Comparison of ENCODE assay signal across 8 mouse cellular contexts in genomic region chr5:140857432-140858154, GRCm38 (mm10). TPM values are rescaled to one million over a fixed set of nuclear protein-coding genes. Genes with fewer than 3 reads are reported as not detected.
A peak's percentile ranks its signal among the peaks of the same experiment; 100 is the strongest.
DNase-seq lines count a peak whose midpoint lies in the region; ATAC-seq lines count a peak whose summit lies in the region.
"Had no signal": no experiment of that assay in that cellular context is flagged by ENCODE, and none has a peak within 500 bp of the region (broad histone marks: within the 10 kb centered on the region; RNA-seq: fewer than 3 reads in every experiment).

No protein-coding gene starts in this region.

- H3K4me3 ChIP-seq in heart, embryonic 11.5 days (ENCODE audit: low read depth, low read length): no peak overlapping the region

- H3K4me2 ChIP-seq in heart, embryonic 11.5 days: no peak overlapping the region
- H3K4me2 ChIP-seq: midbrain, embryonic 11.5 days had no signal

- WGBS in heart, embryonic 11.5 days (ENCODE audit: insufficient replicate concordance): 50% methylated on average over 8 of the region's 8 CpGs

- H3K9ac ChIP-seq in heart, embryonic 11.5 days (ENCODE audit: low read depth, low read length): no peak overlapping the region

- no peaks in the 10 kb centered on the region for H3K4me1 ChIP-seq in heart, embryonic 11.5 days (ENCODE audit: control insufficient read depth, insufficient read depth, low read length)

- no peaks in the 10 kb centered on the region for H3K27me3 ChIP-seq in heart, embryonic 11.5 days (ENCODE audit: control insufficient read depth, insufficient read depth, low read length)

- ATAC-seq in heart, embryonic 11.5 days (replicated peaks; ENCODE audit: insufficient number of reproducible peaks, low FRiP score, low TSS enrichment): no peak

- no peaks in the 10 kb centered on the region for H3K9me3 ChIP-seq in heart, embryonic 11.5 days (replicated peaks; ENCODE audit: control insufficient read depth, low read length)

- H3K27ac ChIP-seq in heart, embryonic 11.5 days (ENCODE audit: low read depth, low read length): no peak overlapping the region

- no peaks in the 10 kb centered on the region for H3K36me3 ChIP-seq in heart, embryonic 11.5 days (ENCODE audit: control insufficient read depth, insufficient read depth, low read length)

- DNase-seq in layer of hippocampus, adult 9-11 months: peak; percentile 60
- DNase-seq in layer of hippocampus, adult 8-10 months (ENCODE audit: low spot score in 2 of 2): no peak
- DNase-seq in thymus, postnatal 0 days (ENCODE audit: low spot score): peak; percentile 35
- no peak for DNase-seq in thymus, adult 18-20 months
- peak; percentile 41 for DNase-seq in brain, adult 2 months (ENCODE audit: low read depth, low spot score)
- no peak for DNase-seq in adrenal gland, postnatal 25 days

RNA-seq across cellular contexts. Expression of gene Gna12, which starts 27.4 kb away (rescaled TPM):
- total RNA-seq in layer of hippocampus, adult 8-10 months (2022): 100 to 1,000 TPM in 1 of 4 experiments, 10 to 100 TPM in 3; 84.5 to 102 (median 90.0) TPM
- polyA plus RNA-seq in thymus, postnatal 0 days (2015; fragmentation: Nextera tagmentation; extraction: Ambion mirVana): 13.1 and 16.3 TPM in 2 replicates
- total RNA-seq in adrenal gland, postnatal 25 days (2021): 129 and 166 TPM in 2 replicates
- 33.1 and 34.0 TPM in 2 replicates for polyA plus RNA-seq in heart, embryonic 11.5 days (2014; fragmentation: Nextera tagmentation; extraction: Ambion mirVana)

Comparison
In these comparisons a context has a peak if more than half of its experiments do, and no peak if none do; other contexts are left out.
1. DNase-seq: peak in layer of hippocampus, adult 9-11 months (single experiment), thymus, postnatal 0 days (single experiment) and brain, adult 2 months (single experiment); none in layer of hippocampus, adult 8-10 months (0 of 2), thymus, adult 18-20 months (0 of 2) and adrenal gland, postnatal 25 days (single experiment).